Mouse (Mus musculus): Measurements from ENCODE around the gene Ston1. TPM values are rescaled to one million over a fixed set of nuclear protein-coding genes. Genes with fewer than 3 reads are reported as not detected.

Ston1 gene
- polyA plus RNA-seq, 1 experiment, result 34.6 TPM

GRCm38 (mm10) chr17:88580556-88580955, 16.9 kb upstream of the Ston1 start:
- H3K79me2 ChIP-seq (ENCODE audit: control insufficient read depth, insufficient read depth), result no peaks in the 10 kb centered on the region
- TF ChIP-seq MAX (IDR thresholded peaks at IDR 0.05) (no peak), USF1 (IDR thresholded peaks at IDR 0.05; ENCODE audit: low read depth) (no peak), CTCF (IDR thresholded peaks at IDR 0.05; ENCODE audit: control insufficient read depth, insufficient read depth, insufficient read length) (no peak), CEBPB (IDR thresholded peaks at IDR 0.05; ENCODE audit: low read depth) (no peak), FOSL1 (IDR thresholded peaks at IDR 0.05; ENCODE audit: insufficient read depth, low read length, poor library complexity, severe bottlenecking) (no peak), MYOD1 (IDR thresholded peaks at IDR 0.05; ENCODE audit: control insufficient read depth, insufficient read length, low read depth) (no peak), MYOG (IDR thresholded peaks at IDR 0.05; ENCODE audit: control insufficient read depth, extremely low read depth, insufficient read length) (no peak)
- no peak overlapping the region for H3ac ChIP-seq (ENCODE audit: control insufficient read depth, insufficient read length, low read depth)
- H3K27me3 ChIP-seq (ENCODE audit: control insufficient read depth, insufficient read depth, insufficient read length), result no peaks in the 10 kb centered on the region
- H3K79me3 ChIP-seq (ENCODE audit: low read depth), result no peaks in the 10 kb centered on the region
- peaks cover 35% of the 10 kb centered on the region for H3K36me3 ChIP-seq (ENCODE audit: control insufficient read depth, insufficient read depth)
- H3K4me3 ChIP-seq (ENCODE audit: insufficient read depth, poor library complexity, severe bottlenecking), result no peak overlapping the region

GRCm38 (mm10) chr17:88581511-88582021, 15.9 kb upstream of the Ston1 start:
- peaks cover 36% of the 10 kb centered on the region for H3K36me3 ChIP-seq (ENCODE audit: control insufficient read depth, insufficient read depth)
- no peaks in the 10 kb centered on the region for H3K79me2 ChIP-seq (ENCODE audit: control insufficient read depth, insufficient read depth)
- no peaks in the 10 kb centered on the region for H3K79me3 ChIP-seq (ENCODE audit: low read depth)
- no peak overlapping the region for H3ac ChIP-seq (ENCODE audit: control insufficient read depth, insufficient read length, low read depth)
- TF ChIP-seq MAX (IDR thresholded peaks at IDR 0.05) (no peak), CEBPB (IDR thresholded peaks at IDR 0.05; ENCODE audit: low read depth) (no peak), MYOG (IDR thresholded peaks at IDR 0.05; ENCODE audit: control insufficient read depth, extremely low read depth, insufficient read length) (no peak), FOSL1 (IDR thresholded peaks at IDR 0.05; ENCODE audit: insufficient read depth, low read length, poor library complexity, severe bottlenecking) (no peak), MYOD1 (IDR thresholded peaks at IDR 0.05; ENCODE audit: control insufficient read depth, insufficient read length, low read depth) (no peak), CTCF (IDR thresholded peaks at IDR 0.05; ENCODE audit: control insufficient read depth, insufficient read depth, insufficient read length) (no peak), USF1 (IDR thresholded peaks at IDR 0.05; ENCODE audit: low read depth) (no peak)
- H3K27me3 ChIP-seq (ENCODE audit: control insufficient read depth, insufficient read depth, insufficient read length), result no peaks in the 10 kb centered on the region
- H3K4me3 ChIP-seq (ENCODE audit: insufficient read depth, poor library complexity, severe bottlenecking), result no peak overlapping the region

- no peaks in the 10 kb centered on the region for H3K27me3 ChIP-seq (ENCODE audit: control insufficient read depth, insufficient read depth, insufficient read length)
- TF ChIP-seq MYOG (IDR thresholded peaks at IDR 0.05; ENCODE audit: control insufficient read depth, extremely low read depth, insufficient read length) (no peak), CTCF (IDR thresholded peaks at IDR 0.05; ENCODE audit: control insufficient read depth, insufficient read depth, insufficient read length) (no peak), USF1 (IDR thresholded peaks at IDR 0.05; ENCODE audit: low read depth) (no peak), FOSL1 (IDR thresholded peaks at IDR 0.05; ENCODE audit: insufficient read depth, low read length, poor library complexity, severe bottlenecking) (no peak), MYOD1 (IDR thresholded peaks at IDR 0.05; ENCODE audit: control insufficient read depth, insufficient read length, low read depth) (no peak), MAX (IDR thresholded peaks at IDR 0.05) (no peak), CEBPB (IDR thresholded peaks at IDR 0.05; ENCODE audit: low read depth) (no peak)
- no peaks in the 10 kb centered on the region for H3K79me3 ChIP-seq (ENCODE audit: low read depth)
- H3K79me2 ChIP-seq (ENCODE audit: control insufficient read depth, insufficient read depth), result no peaks in the 10 kb centered on the region
- peaks cover 28% of the 10 kb centered on the region for H3K36me3 ChIP-seq (ENCODE audit: control insufficient read depth, insufficient read depth)
- H3K4me3 ChIP-seq (ENCODE audit: insufficient read depth, poor library complexity, severe bottlenecking), result no peak overlapping the region
- no peak overlapping the region for H3ac ChIP-seq (ENCODE audit: control insufficient read depth, insufficient read length, low read depth)
Measured at GRCm38 (mm10) chr17:88582999-88583398, 14.5 kb upstream of the Ston1 start.

GRCm38 (mm10) chr17:88583411-88583810, 14.1 kb upstream of the Ston1 start:
- Histone ChIP-seq H3K79me3 (ENCODE audit: low read depth) (no peaks in the 10 kb centered on the region), H3ac (ENCODE audit: control insufficient read depth, insufficient read length, low read depth) (no peak overlapping the region), H3K4me3 (ENCODE audit: insufficient read depth, poor library complexity, severe bottlenecking) (no peak overlapping the region), H3K27me3 (ENCODE audit: control insufficient read depth, insufficient read depth, insufficient read length) (no peaks in the 10 kb centered on the region), H3K36me3 (ENCODE audit: control insufficient read depth, insufficient read depth) (peaks cover 28% of the 10 kb centered on the region), H3K79me2 (ENCODE audit: control insufficient read depth, insufficient read depth) (no peaks in the 10 kb centered on the region)
- TF ChIP-seq CEBPB (IDR thresholded peaks at IDR 0.05; ENCODE audit: low read depth), result no peak
- no peak for TF ChIP-seq MYOD1 (IDR thresholded peaks at IDR 0.05; ENCODE audit: control insufficient read depth, insufficient read length, low read depth)
- TF ChIP-seq MAX (IDR thresholded peaks at IDR 0.05), result no peak
- no peak for TF ChIP-seq MYOG (IDR thresholded peaks at IDR 0.05; ENCODE audit: control insufficient read depth, extremely low read depth, insufficient read length)
- TF ChIP-seq CTCF (IDR thresholded peaks at IDR 0.05; ENCODE audit: control insufficient read depth, insufficient read depth, insufficient read length), result no peak
- no peak for TF ChIP-seq FOSL1 (IDR thresholded peaks at IDR 0.05; ENCODE audit: insufficient read depth, low read length, poor library complexity, severe bottlenecking)
- TF ChIP-seq USF1 (IDR thresholded peaks at IDR 0.05; ENCODE audit: low read depth), result no peak

GRCm38 (mm10) chr17:88587371-88587770, 10.1 kb upstream of the Ston1 start:
- Histone ChIP-seq H3K79me2 (ENCODE audit: control insufficient read depth, insufficient read depth) (no peaks in the 10 kb centered on the region), H3K79me3 (ENCODE audit: low read depth) (no peaks in the 10 kb centered on the region), H3K27me3 (ENCODE audit: control insufficient read depth, insufficient read depth, insufficient read length) (no peaks in the 10 kb centered on the region), H3K36me3 (ENCODE audit: control insufficient read depth, insufficient read depth) (peaks cover 19% of the 10 kb centered on the region), H3K4me3 (ENCODE audit: insufficient read depth, poor library complexity, severe bottlenecking) (no peak overlapping the region), H3ac (ENCODE audit: control insufficient read depth, insufficient read length, low read depth) (no peak overlapping the region)
- no peak for TF ChIP-seq MAX (IDR thresholded peaks at IDR 0.05)
- no peak for TF ChIP-seq MYOD1 (IDR thresholded peaks at IDR 0.05; ENCODE audit: control insufficient read depth, insufficient read length, low read depth)
- no peak for TF ChIP-seq CEBPB (IDR thresholded peaks at IDR 0.05; ENCODE audit: low read depth)
- no peak for TF ChIP-seq FOSL1 (IDR thresholded peaks at IDR 0.05; ENCODE audit: insufficient read depth, low read length, poor library complexity, severe bottlenecking)
- TF ChIP-seq USF1 (IDR thresholded peaks at IDR 0.05; ENCODE audit: low read depth), result no peak
- no peak for TF ChIP-seq MYOG (IDR thresholded peaks at IDR 0.05; ENCODE audit: control insufficient read depth, extremely low read depth, insufficient read length)
- no peak for TF ChIP-seq CTCF (IDR thresholded peaks at IDR 0.05; ENCODE audit: control insufficient read depth, insufficient read depth, insufficient read length)

Data from C2C12 (cell line).